Mouse (Mus musculus): Measurements from ENCODE around the gene Nrxn3. TPM values are rescaled to one million over a fixed set of nuclear protein-coding genes. Genes with fewer than 3 reads are reported as not detected.

Gene Nrxn3
- polyA plus RNA-seq, 1 experiment from 2014 or later = 1.6 TPM

DNA sequence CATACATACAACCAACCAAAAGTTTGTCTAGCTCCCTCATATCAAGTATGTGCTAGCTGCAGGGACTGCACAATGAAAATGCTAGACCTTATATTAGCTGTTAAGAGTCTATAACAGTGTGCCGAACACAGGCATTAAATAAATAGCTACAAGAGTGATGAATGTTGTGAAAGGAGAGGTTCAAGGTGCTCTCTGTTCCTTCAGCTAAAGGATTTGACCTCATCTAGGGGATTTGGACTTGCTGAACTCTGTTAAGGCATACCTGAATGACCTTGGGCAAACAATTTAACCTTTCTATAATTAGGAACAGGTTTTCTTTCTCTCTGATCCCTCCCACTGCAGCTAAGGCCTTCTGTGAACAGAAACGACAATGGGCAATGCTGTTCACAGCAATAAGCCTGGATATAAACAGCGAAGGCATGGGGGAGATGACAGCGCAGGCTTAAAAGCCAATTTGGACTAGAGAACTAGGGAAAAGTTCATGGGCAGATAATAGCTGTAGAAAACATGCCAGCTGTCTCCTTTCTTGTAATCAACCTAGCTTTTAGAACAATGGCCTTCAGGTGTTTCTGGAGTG, 839.4 kb downstream of the Nrxn3 start:
- no peak overlapping the region for H3K27ac ChIP-seq (replicated peaks)
- H3K9me3 ChIP-seq = no peaks in the 10 kb centered on the region
- no peak for ATAC-seq (ENCODE audit: extremely low read depth, insufficient number of reproducible peaks, low FRiP score, low TSS enrichment)
- H3K27me3 ChIP-seq (replicated peaks) = no peaks in the 10 kb centered on the region
- H3K9ac ChIP-seq = no peak overlapping the region
- H3K4me3 ChIP-seq = no peak overlapping the region
- no peaks in the 10 kb centered on the region for H3K4me1 ChIP-seq
- H3K36me3 ChIP-seq = no peaks in the 10 kb centered on the region
- 75% methylated on average over 4 of the region's 4 CpGs for WGBS
- H3K4me2 ChIP-seq = no peak overlapping the region

DNA sequence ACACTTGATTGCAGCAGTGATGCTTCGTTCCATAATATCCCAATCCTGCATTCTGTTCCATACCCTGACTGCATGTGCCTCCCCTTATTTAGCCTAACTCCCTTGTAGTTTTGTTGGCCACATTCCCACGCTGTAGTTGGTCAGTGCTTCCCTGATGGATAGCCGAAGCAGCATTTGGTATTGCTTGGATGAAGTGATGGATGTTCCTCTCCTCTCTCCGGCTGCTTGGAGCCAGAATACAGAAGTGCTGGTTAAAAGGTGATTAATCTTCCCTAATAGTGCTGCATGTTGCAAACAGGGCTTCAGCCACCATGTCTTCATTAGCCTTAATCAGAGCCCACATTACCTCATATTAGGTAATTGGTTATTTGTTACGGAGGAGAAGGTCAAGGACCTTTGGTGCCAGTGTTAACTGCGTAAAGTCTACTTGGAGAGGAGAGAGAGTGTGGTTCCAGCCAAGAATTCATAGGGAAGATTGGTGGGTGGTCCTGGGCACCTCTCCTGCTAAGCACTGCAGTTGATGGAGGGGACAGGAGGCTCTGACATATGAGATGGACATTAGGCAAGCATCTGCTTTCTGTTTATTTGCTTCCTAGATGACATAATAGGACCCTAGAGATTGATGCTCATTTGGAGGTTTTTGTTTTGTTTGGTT, 846.2 kb downstream of the Nrxn3 start:
- Histone ChIP-seq H3K9me3 (no peaks in the 10 kb centered on the region), H3K27ac (replicated peaks) (no peak overlapping the region), H3K36me3 (no peaks in the 10 kb centered on the region), H3K4me2 (no peak overlapping the region), H3K4me1 (no peaks in the 10 kb centered on the region), H3K9ac (no peak overlapping the region), H3K27me3 (replicated peaks) (no peaks in the 10 kb centered on the region), H3K4me3 (no peak overlapping the region)
- WGBS = 65% methylated on average over 6 of the region's 6 CpGs
- no peak for ATAC-seq (ENCODE audit: extremely low read depth, insufficient number of reproducible peaks, low FRiP score, low TSS enrichment)

DNA sequence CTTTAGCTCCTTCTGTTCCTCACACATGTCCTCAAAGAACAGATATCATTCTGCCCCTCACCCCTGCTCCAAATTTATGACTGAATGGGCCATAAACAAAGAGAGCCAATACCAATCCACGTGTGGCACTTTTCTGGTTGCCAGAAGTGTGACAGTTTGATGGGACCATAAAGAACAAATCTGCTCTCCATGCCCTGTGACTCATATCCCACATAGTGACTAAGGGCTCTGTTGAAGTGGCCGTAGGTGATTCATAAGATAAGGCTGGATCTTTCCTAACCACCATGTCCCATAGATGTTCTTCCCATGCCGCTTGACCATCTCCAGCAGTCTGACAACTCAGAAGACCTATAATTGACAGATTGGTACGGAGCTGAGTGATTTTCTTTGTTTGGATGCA, 869.8 kb downstream of the Nrxn3 start:
- Histone ChIP-seq H3K27ac (replicated peaks) (no peak overlapping the region), H3K9me3 (no peaks in the 10 kb centered on the region), H3K4me3 (no peak overlapping the region), H3K4me2 (no peak overlapping the region), H3K36me3 (no peaks in the 10 kb centered on the region), H3K9ac (no peak overlapping the region), H3K4me1 (no peaks in the 10 kb centered on the region), H3K27me3 (replicated peaks) (no peaks in the 10 kb centered on the region)
- ATAC-seq (ENCODE audit: extremely low read depth, insufficient number of reproducible peaks, low FRiP score, low TSS enrichment) = no peak
- WGBS = 72% methylated on average over 4 of the region's 4 CpGs

DNA sequence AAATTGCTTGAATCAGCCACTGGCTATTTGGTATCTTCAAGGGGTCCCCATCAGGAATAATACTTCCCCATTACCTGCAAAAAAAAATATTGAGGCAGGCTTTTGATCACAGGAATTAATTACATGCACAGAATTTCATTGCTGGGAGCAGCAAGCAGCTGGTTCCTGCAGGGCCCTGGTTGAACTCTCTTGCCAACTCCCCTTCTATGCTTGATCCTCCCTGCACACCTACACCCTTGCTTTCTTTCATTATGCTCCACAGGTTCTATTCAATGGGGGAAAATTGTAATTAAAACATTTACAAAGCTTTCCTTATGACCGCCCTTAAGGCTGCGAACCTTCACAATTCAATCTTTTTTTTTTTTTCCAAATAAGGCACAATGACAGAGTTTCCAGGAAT, 891.0 kb downstream of the Nrxn3 start:
- no peak overlapping the region for H3K27ac ChIP-seq (replicated peaks)
- no peaks in the 10 kb centered on the region for H3K9me3 ChIP-seq
- no peak overlapping the region for H3K4me2 ChIP-seq
- 78% methylated on average over 2 of the region's 2 CpGs for WGBS
- H3K27me3 ChIP-seq (replicated peaks) = no peaks in the 10 kb centered on the region
- H3K36me3 ChIP-seq = no peaks in the 10 kb centered on the region
- no peaks in the 10 kb centered on the region for H3K4me1 ChIP-seq
- ATAC-seq (ENCODE audit: extremely low read depth, insufficient number of reproducible peaks, low FRiP score, low TSS enrichment) = no peak
- H3K9ac ChIP-seq = no peak overlapping the region
- no peak overlapping the region for H3K4me3 ChIP-seq

DNA sequence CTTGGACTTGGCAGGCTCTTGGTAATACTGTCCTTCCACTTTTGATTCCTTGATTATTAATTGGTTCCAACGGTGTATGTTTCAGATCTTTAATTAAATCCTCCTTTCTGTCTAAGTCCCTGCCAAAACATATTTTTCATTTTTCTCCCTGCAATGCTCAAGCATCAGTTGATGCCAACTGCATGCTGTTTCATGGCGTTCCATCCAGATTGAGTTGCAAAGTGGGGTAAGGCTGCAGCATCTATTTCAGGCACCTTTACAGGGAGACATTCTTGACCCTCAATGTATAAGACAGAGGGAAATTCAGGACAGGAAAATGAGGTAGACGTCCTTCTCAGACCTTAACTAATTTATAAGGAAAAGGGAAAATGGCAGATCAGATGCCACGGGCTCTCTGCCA, 903.1 kb downstream of the Nrxn3 start:
- no peak for ATAC-seq (ENCODE audit: extremely low read depth, insufficient number of reproducible peaks, low FRiP score, low TSS enrichment)
- Histone ChIP-seq H3K27ac (replicated peaks) (no peak overlapping the region), H3K27me3 (replicated peaks) (no peaks in the 10 kb centered on the region), H3K4me2 (no peak overlapping the region), H3K4me3 (no peak overlapping the region), H3K4me1 (no peaks in the 10 kb centered on the region), H3K36me3 (no peaks in the 10 kb centered on the region), H3K9ac (no peak overlapping the region), H3K9me3 (no peaks in the 10 kb centered on the region)
- 75% methylated on average over 4 of the region's 4 CpGs for WGBS

DNA sequence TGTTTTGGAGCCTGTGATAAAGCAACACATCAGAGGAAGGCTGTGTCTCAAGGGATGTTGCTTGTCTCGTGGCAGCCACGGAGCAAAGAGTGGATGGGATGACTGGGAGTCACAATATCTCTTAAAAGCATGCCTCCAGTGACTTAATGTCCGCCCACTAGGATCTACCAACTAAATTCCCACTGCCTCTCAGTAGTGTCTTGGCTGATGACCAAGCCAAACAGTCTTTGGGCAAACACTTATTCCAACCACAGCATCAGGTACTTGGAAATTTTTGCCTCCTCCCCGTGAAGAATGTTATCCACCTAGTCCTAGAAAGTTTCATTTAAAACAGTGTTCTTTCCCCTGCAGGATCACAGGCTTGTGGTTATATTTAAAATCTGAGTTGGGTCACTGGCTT, 917.4 kb downstream of the Nrxn3 start:
- no peak overlapping the region for H3K9ac ChIP-seq
- no peak overlapping the region for H3K4me3 ChIP-seq
- no peaks in the 10 kb centered on the region for H3K36me3 ChIP-seq
- 47% methylated on average over 4 of the region's 4 CpGs for WGBS
- ATAC-seq (ENCODE audit: extremely low read depth, insufficient number of reproducible peaks, low FRiP score, low TSS enrichment) = no peak
- H3K4me2 ChIP-seq = no peak overlapping the region
- no peaks in the 10 kb centered on the region for H3K9me3 ChIP-seq
- H3K27me3 ChIP-seq (replicated peaks) = no peaks in the 10 kb centered on the region
- H3K27ac ChIP-seq (replicated peaks) = no peak overlapping the region
- H3K4me1 ChIP-seq = no peaks in the 10 kb centered on the region

DNA sequence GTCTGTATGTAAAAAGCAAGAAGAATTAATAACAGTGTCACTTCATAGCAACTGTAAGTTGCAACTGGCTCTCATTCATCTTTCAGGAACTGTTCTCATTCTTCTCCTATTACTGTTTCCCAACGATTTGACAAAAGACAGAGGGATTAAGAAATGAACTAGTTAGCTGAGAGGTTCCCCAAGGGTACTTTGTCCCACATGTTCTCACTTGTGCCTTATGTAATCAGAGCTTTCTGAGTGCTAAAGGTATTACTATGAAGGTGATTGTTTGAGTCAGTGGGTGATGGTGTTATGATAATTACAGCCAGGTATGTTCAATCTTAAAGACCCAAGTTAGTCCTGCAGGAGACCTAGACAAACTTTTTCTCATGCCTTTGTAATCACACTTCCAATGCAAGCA, 918.8 kb downstream of the Nrxn3 start:
- no peak for ATAC-seq (ENCODE audit: extremely low read depth, insufficient number of reproducible peaks, low FRiP score, low TSS enrichment)

DNA sequence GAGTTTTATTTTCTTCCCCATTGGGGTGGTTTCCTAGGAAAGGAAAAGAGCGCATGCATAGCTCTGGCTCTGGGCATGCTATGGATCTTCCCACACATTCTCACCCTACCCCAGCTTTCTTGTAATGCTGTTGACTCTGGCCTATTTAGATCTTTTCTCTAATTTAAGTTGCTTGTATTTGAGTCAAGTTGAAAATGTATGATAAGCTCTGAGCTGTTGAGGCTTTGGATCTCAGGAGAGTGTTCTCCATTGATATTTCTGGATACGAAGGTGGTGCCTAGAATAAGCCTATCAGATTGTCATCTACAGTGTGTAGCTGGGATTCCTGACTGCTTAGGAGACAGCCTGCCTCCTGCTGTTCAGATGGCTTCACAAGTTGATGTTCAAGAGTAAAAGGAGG, 930.5 kb downstream of the Nrxn3 start:
- Histone ChIP-seq H3K4me2 (no peak overlapping the region), H3K27ac (replicated peaks) (no peak overlapping the region), H3K9ac (no peak overlapping the region), H3K27me3 (replicated peaks) (no peaks in the 10 kb centered on the region), H3K36me3 (no peaks in the 10 kb centered on the region), H3K9me3 (no peaks in the 10 kb centered on the region), H3K4me1 (no peaks in the 10 kb centered on the region), H3K4me3 (no peak overlapping the region)
- no peak for ATAC-seq (ENCODE audit: extremely low read depth, insufficient number of reproducible peaks, low FRiP score, low TSS enrichment)
- 66% methylated on average over 2 of the region's 2 CpGs for WGBS

More for the DNA sequence above, 918.8 kb downstream of the Nrxn3 start:
- H3K27ac ChIP-seq (replicated peaks) = no peak overlapping the region
- no peaks in the 10 kb centered on the region for H3K27me3 ChIP-seq (replicated peaks)
- no peaks in the 10 kb centered on the region for H3K36me3 ChIP-seq
- H3K9me3 ChIP-seq = no peaks in the 10 kb centered on the region
- no peak overlapping the region for H3K4me3 ChIP-seq
- H3K9ac ChIP-seq = no peak overlapping the region
- no peaks in the 10 kb centered on the region for H3K4me1 ChIP-seq
- no peak overlapping the region for H3K4me2 ChIP-seq
- 9% methylated on average over 1 of the region's 1 CpGs for WGBS

DNA sequence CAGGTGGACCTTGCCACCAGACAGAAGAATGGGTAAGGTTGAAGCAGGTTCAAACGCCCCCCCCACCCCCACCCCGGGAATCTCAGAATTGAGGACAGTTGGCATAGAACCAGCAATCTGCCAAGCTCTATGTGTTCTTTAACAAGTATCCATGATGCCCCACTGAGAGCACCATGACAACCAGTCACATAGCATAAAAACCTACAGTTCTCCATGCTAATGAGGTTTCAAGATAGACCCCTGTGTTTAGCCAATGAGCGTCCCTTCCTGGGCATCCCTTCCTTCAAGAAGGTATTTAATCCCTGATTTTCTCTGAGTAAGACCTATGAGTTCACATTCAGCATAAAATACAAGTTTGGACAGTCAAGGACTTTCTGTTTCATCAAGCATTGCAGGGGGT, 938.5 kb downstream of the Nrxn3 start:
- no peak for ATAC-seq (ENCODE audit: extremely low read depth, insufficient number of reproducible peaks, low FRiP score, low TSS enrichment)
- H3K4me3 ChIP-seq = no peak overlapping the region

DNA sequence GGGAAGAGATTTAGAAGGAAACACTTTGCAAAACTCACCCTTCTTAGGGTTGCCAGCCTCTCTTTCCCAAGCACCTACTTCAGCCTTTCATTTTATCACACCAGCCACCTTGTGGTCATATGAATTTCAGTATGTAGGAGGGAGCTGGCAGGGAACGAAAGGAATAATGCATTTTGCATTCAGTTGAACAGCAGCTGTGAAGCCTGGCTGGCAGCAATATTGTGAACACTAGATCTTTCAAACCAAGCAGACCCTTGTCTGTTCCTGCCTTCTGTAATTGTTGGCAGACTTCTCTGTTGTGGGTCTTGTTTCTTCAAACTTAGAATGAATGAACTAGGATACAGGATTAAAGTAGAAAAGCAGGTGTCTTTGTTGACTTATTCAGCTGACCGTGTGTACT, 946.2 kb downstream of the Nrxn3 start:
- 64% methylated on average over 2 of the region's 2 CpGs for WGBS
- Histone ChIP-seq H3K36me3 (no peaks in the 10 kb centered on the region), H3K27me3 (replicated peaks) (no peaks in the 10 kb centered on the region), H3K4me3 (no peak overlapping the region), H3K9me3 (no peaks in the 10 kb centered on the region), H3K4me2 (no peak overlapping the region), H3K9ac (no peak overlapping the region), H3K4me1 (no peaks in the 10 kb centered on the region), H3K27ac (replicated peaks) (no peak overlapping the region)
- no peak for ATAC-seq (ENCODE audit: extremely low read depth, insufficient number of reproducible peaks, low FRiP score, low TSS enrichment)

More for the DNA sequence above, 938.5 kb downstream of the Nrxn3 start:
- 58% methylated on average over 3 of the region's 3 CpGs for WGBS
- no peaks in the 10 kb centered on the region for H3K36me3 ChIP-seq
- no peaks in the 10 kb centered on the region for H3K9me3 ChIP-seq
- H3K4me1 ChIP-seq = no peaks in the 10 kb centered on the region
- H3K4me2 ChIP-seq = no peak overlapping the region
- H3K27ac ChIP-seq (replicated peaks) = no peak overlapping the region
- H3K9ac ChIP-seq = no peak overlapping the region
- H3K27me3 ChIP-seq (replicated peaks) = no peaks in the 10 kb centered on the region

DNA sequence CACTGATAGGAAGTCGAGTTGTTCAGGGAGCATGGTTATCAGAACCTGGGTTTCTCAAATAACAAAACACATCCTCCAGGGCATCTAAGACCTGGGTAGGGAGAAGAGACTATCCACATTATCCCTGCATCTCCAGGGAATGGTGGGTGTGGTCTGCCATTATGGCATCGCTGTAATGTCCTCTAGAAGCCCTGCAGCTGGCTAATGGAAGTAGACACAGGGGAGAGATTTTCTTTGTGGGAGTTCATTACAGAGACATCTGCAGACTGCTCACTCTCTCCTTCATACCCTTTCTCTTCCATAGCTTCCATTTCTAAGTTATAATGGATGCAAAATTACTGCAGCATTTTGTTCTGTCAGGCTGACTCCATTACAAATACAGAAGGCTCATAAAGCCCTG, 950.1 kb downstream of the Nrxn3 start:
- H3K9me3 ChIP-seq = no peaks in the 10 kb centered on the region
- no peaks in the 10 kb centered on the region for H3K27me3 ChIP-seq (replicated peaks)
- H3K4me3 ChIP-seq = no peak overlapping the region
- ATAC-seq (ENCODE audit: extremely low read depth, insufficient number of reproducible peaks, low FRiP score, low TSS enrichment) = no peak
- no peak overlapping the region for H3K27ac ChIP-seq (replicated peaks)
- no peak overlapping the region for H3K4me2 ChIP-seq
- no peak overlapping the region for H3K9ac ChIP-seq
- no peaks in the 10 kb centered on the region for H3K4me1 ChIP-seq
- H3K36me3 ChIP-seq = no peaks in the 10 kb centered on the region
- 63% methylated on average over 2 of the region's 2 CpGs for WGBS

DNA sequence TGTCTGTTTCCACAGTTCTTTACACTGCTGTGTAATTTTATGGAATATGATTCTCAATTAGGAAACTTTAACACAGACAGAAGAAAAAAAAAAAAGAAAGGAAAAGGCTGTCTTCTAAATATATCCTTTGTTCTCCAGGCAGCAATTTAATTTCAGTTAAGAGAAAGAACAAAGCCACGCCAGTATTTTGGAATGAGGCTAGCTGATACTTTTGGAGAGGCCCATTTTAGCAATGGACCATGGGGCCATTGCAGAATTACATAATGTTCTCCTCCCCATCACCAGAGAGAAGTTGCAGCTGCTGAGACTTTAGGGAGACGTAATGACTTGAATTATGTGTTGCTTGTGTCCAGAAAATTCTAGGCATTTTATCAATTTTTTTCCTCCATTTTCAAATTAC, 963.0 kb downstream of the Nrxn3 start:
- H3K9me3 ChIP-seq = no peaks in the 10 kb centered on the region
- WGBS = 63% methylated on average over 2 of the region's 2 CpGs
- no peak overlapping the region for H3K9ac ChIP-seq
- no peak overlapping the region for H3K4me3 ChIP-seq
- no peaks in the 10 kb centered on the region for H3K27me3 ChIP-seq (replicated peaks)
- H3K27ac ChIP-seq (replicated peaks) = no peak overlapping the region
- H3K4me1 ChIP-seq = no peaks in the 10 kb centered on the region
- H3K36me3 ChIP-seq = no peaks in the 10 kb centered on the region
- H3K4me2 ChIP-seq = no peak overlapping the region
- ATAC-seq (ENCODE audit: extremely low read depth, insufficient number of reproducible peaks, low FRiP score, low TSS enrichment) = no peak
